Mouse (Mus musculus): Measurements from ENCODE around the gene Kdr.
A peak's percentile ranks its signal among the peaks of the same experiment; 100 is the strongest.

The Kdr gene

GRCm38 (mm10) chr5:75978374-75979100, at the start of gene Kdr:
Gene Kdr, minus strand, starts transcription at chr5:75978458.
- DNase-seq (ENCODE audit: low read depth): peak; percentile 58

DNA sequence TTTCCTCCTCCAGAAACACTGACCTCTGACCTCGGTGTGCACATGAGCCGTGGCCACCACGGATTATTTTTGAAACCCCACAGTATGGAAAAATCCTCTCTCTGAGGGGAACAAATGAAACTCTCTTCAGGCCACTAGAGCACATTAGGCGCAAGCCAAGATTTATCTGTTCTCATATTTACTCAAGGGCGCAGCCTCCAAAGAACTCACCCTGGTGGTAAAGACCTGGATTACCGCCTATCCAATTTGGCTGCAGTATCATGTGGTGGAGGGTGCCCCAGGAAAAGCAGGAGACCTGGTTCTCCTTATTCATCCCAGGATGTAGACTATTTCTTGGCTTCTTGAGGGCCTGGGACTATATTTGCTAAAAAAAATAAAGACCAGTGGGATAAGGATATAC, 48.5 kb upstream of the Kdr start:
- DNase-seq (ENCODE audit: low read depth): no peak

DNA sequence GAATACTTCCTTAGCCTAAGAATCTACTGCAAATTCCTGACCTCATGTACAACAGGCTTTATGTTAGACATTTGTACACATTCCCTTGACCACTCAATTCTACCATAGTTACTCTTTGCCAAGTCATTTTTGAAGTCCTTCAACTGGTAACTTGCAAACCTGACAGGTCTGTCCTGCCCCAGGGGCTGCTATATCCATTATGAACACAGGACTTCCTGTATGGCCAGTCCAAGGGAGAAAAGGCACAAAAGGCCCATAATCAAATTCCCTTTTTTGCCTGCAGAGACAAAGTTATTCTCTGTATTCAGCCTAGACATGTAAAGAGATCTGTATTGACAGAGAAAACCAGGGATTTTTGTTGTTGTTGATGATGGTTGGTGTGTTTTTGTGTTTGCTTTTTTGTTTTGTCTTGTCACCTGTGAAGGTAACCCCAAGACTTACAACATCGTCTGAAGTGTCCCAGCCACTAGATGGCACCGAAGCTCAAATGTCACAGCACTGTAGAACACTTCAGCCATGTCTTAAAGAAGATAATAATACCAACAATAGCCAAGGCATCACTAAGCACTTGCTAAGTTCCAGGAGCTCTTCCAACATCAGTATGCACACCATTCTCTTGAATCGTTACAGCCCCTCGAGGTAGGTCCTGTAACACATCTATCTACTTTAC, 47.9 kb upstream of the Kdr start:
- DNase-seq (ENCODE audit: low read depth): peak; percentile 58

GRCm38 (mm10) chr5:76023011-76023773, 44.9 kb upstream of the Kdr start:
- DNase-seq (ENCODE audit: low read depth): no peak

DNA sequence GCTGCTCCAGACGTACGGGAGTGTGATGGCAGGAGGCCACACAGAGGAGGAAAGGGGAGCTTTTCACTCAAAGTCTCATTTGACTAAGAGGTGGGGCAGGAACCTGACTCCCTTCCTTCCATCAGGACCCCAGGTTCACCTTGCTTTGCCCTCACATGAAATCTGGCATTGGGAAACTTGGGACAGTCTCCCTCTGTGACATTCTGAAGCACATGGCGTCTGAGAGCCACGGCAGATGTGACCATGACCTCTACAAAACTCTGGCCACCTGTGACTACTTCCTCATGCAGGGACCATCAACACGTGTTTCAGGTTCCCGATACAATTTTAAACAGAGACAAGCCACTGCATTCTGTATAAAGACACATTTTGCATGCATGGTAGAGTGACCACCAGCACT, 44.2 kb upstream of the Kdr start:
- no peak for DNase-seq (ENCODE audit: low read depth)

- DNase-seq (ENCODE audit: low read depth): no peak
Observed at GRCm38 (mm10) chr5:76018321-76018720, 40.1 kb upstream of the Kdr start.

DNA sequence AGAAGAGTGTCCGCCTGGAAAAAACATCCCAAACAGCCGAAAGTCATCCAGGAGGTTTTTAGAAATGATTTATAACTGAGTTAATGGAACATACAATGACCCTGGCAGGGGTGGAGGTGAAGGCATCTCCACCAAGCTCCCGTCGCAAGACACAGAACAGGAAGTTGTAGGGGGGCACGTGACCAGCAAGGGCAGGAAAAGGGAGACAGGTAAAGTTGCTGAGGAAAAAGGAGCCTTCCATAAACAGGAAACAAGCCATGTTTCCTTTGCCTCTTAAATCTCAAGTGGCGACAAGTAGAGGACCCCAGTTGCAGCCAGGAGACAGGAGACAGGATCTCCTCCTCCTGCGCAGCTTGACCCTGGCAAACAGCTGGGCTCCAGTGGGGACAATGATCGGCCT, 37.8 kb upstream of the Kdr start:
- no peak for DNase-seq (ENCODE audit: low read depth)

- DNase-seq (ENCODE audit: low read depth): no peak
Observed at GRCm38 (mm10) chr5:76013881-76014431, 35.7 kb upstream of the Kdr start.

DNA sequence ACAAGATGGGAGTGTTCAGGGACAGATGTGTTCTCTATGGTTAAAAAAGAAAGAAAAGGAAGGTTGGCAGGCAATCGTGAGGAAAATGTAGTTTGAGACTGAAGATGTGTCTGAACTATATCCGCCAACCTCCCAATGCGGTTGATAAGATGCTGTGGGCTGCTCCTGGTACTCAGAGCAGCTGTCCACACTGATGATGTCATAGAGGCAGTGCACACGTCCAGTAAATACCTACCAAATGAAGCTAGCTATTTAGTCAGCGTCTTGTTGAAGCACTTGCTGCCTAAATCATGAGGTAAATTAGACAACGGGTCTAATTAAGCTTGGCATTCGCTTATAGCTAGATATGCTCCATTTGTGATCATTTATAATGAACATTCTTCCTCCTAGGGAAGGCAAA, 28.1 kb upstream of the Kdr start:
- DNase-seq (ENCODE audit: low read depth): no peak

GRCm38 (mm10) chr5:75990212-75990611, 12.0 kb upstream of the Kdr start:
- no peak for DNase-seq (ENCODE audit: low read depth)

DNA sequence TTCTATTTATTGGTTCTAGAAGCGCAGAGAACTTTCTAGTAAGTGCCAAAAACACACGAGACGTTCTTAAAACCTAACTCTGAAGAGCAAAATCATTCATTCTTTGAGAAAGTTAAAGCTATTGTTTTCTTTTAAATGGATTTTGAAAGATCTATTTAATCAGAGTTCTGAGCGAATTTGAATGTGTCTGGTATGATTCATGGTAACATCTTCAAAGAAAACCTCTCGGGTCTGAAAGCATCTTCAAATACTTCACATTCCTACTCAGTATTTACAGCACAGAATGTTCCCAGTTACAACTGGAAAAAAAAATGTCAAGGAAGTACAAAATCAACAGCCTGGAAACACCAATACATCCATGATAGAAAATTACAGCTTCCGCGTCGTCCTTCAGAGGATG, 9.3 kb upstream of the Kdr start:
- no peak for DNase-seq (ENCODE audit: low read depth)

DNA sequence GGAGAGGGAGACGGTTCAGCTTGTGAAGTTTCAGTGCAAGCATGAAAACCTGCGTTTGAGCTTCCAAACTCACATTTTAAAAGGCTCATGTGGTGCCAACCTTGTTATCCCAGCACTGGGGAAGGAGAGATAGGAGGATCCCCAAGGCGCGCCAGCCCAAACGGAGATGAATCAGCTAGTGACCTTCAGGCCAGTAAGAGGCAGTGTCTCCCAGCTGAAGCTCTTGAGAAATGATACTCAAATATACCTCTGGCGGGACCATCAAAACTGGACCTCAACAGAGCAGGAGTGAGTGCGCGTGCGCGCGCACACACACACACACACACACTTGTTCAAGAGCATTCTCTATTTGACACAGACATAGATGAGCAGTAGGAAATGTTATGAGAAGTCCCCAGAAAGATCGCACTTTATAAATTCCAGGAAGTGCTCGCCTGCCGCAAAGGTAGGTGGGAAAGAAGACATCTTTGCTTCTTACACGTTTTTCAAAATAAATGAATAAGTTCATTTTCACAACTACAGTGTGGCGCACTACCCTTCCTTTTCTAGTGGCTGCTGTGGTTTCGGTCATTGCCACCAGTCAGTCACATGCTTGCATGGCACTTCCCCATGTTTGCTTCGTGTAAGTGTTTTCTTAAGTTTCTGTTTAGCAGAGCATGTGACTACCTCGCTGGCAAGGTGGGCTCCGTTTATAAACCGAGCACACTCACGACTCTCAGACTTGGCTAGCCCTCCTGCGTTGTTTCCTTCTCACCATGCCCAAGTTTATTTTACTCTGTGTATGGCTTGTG, 2.5 kb upstream of the Kdr start:
- DNase-seq (ENCODE audit: low read depth): peak; percentile 4

GRCm38 (mm10) chr5:75979108-75979507, 850 bp upstream of the Kdr start:
- DNase-seq (ENCODE audit: low read depth): no peak

- DNase-seq (ENCODE audit: low read depth): peak; percentile 2
Observed at GRCm38 (mm10) chr5:75977441-75978373, 551 bp downstream of the Kdr start.

- no peak for DNase-seq (ENCODE audit: low read depth)
Observed at GRCm38 (mm10) chr5:75976696-75977095, 1.6 kb downstream of the Kdr start.

GRCm38 (mm10) chr5:75975398-75975797, 2.9 kb downstream of the Kdr start:
- no peak for DNase-seq (ENCODE audit: low read depth)

GRCm38 (mm10) chr5:75974543-75975130, 3.6 kb downstream of the Kdr start:
- no peak for DNase-seq (ENCODE audit: low read depth)

GRCm38 (mm10) chr5:75969887-75970286, 8.4 kb downstream of the Kdr start:
- no peak for DNase-seq (ENCODE audit: low read depth)

DNA sequence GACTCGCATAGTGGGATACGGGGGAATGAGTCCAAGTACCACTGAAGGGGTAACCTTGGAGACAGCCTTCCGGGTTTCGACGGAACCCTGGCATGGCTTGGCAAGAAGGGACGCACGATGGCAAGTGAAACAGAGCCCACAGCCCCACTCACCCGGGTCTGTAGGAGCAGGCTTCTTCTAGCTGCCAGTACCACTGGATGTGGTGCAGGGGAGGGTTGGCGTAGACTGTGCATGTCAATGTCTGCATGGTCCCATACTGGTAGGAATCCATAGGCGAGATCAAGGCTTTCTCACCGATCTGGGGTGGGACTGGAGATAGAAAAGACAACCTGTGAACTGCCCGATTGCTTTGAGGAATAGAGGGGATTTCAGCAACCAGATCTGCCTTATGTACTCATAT, 15.7 kb downstream of the Kdr start:
- DNase-seq (ENCODE audit: low read depth): no peak

GRCm38 (mm10) chr5:75961741-75962469, 16.4 kb downstream of the Kdr start:
- no peak for DNase-seq (ENCODE audit: low read depth)
